Mouse (Mus musculus) midbrain, embryonic 10.5 days (tissue): Measurements from ENCODE around the gene Paqr3. TPM values are rescaled to one million over a fixed set of nuclear protein-coding genes. Genes with fewer than 3 reads are reported as not detected.
A peak's percentile ranks its signal among the peaks of the same experiment; 100 is the strongest.

Source experiments
- DNase-seq: peaks from one replicate; pipeline ENCODE4 v3.0.0-alpha.2; 2017; ENCODE audit warnings: low spot score
- H3K27ac ChIP-seq: fragments of 300-500 bp; sonication (generic); replicated peaks from 2 replicates; pipeline ENCODE4 v1.5.1; 2016; ENCODE audit warnings: mild to moderate bottlenecking
- H3K27me3 ChIP-seq: fragments of 300-500 bp; sonication (generic); 2 replicates; pipeline ENCODE4 v1.6.1; 2016; ENCODE audit warnings: low read depth, mild to moderate bottlenecking; ENCODE audit not compliant: poor library complexity, severe bottlenecking
- H3K36me3 ChIP-seq: fragments of 300-500 bp; sonication (generic); 2 replicates; pipeline ENCODE4 v1.6.1; 2016; ENCODE audit warnings: mild to moderate bottlenecking, moderate library complexity
- H3K4me1 ChIP-seq: fragments of 300-500 bp; sonication (generic); 2 replicates; pipeline ENCODE4 v1.6.1; 2016
- H3K4me3 ChIP-seq: fragments of 300-500 bp; sonication (generic); 2 replicates; pipeline ENCODE4 v1.5.1; 2016; ENCODE audit warnings: mild to moderate bottlenecking, moderate library complexity
- H3K9me3 ChIP-seq: fragments of 300-500 bp; sonication (generic); replicated peaks from 2 replicates; pipeline ENCODE4 v1.6.1; 2016; ENCODE audit warnings: mild to moderate bottlenecking
- WGBS: fragments of 180-500 bp; shearing (Covaris S2); methylation state at CpG from one replicate; pipeline ENCODE4 v1.1.7; 2016; 5-methylcytosine and 5-hydroxymethylcytosine counted together
- polyA plus RNA-seq: library from polyadenylated mRNA; unstranded; fragments of >200 nt; fragmentation: Nextera tagmentation; extraction: Ambion mirVana; gene quantifications from 2 replicates; pipeline ENCODE4 v1.2.1, GENCODE M21; 2016

Paqr3 gene
- polyA plus RNA-seq, result 8.4 and 9.3 TPM in 2 replicates

DNA sequence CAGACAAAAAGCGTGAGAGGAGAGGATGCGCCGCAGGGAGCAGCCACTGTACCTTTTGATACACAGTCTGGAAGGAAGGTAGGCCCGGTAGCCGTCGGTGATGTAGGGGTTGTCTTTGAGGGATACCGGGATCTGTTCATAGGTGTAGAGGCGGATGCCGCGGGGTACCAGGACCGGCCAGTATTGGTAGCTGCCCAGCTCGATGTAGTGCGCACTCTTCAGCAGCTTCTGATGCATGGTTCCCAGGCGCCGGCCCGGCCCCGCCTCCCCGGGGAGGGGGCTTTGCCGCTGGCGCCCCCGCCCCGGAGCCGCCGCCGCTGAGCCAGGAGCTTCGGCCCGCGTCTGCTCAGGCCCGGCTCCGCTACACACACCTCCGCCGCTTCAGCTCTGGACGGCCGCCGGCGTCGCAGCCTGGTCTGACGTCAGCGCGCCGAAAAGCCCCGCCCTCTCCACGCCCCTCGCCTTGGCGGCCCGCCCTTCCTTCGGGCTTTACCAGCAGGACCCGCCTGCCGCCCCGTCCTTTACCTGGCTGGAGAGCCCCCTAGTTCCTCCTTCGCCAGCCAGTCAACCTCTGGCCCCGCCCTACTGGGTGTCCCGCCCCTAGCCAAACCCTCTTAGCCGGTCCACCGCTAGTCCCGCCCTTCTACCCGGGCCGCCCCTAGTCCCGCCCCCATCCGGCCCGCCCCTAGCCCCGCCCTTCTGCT is at the start of gene Paqr3:
Gene Paqr3 (minus strand): TSS at position 390 of the 704 bp plus-strand sequence.
- Histone ChIP-seq H3K4me3 (peak within 1 kb of the TSS; percentile 74), H3K4me1 (peaks cover 13% of the 10 kb centered on the region), H3K36me3 (peaks cover 8% of the 10 kb centered on the region), H3K27me3 (peaks cover 6% of the 10 kb centered on the region; the same call in 1 of the 2 replicates), H3K9me3 (no peaks in the 10 kb centered on the region), H3K27ac (peak within 1 kb of the TSS; percentile 85)
- peak; percentile 95 for DNase-seq
- WGBS, result under 1% methylated on average over 62 of the region's 62 CpGs

DNA sequence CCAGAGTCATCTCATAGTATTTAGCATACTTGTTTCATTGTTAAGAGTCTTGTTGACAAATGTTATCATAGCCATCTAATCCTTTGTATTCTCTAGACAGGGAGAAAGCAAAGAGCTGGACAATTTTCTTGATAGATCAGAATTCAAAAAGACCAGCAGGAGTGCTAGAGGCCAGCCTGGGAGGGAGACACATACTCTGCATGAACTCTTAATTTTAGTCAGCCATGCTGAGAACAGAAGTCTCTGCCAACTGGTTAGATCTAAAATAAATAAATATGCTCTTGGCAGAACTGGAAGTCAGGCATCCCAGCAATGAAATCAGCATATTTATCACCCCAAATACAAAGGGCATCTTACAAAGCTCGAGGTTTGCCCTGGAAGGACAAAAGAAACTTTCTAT is 43.3 kb upstream of the Paqr3 start:
- H3K27ac ChIP-seq, result no peak overlapping the region
- H3K9me3 ChIP-seq, result no peaks in the 10 kb centered on the region
- no peaks in the 10 kb centered on the region for H3K36me3 ChIP-seq
- no peaks in the 10 kb centered on the region for H3K27me3 ChIP-seq
- H3K4me1 ChIP-seq, result peaks cover 3% of the 10 kb centered on the region; the same call in 1 of the 2 replicates
- DNase-seq, result no peak
- H3K4me3 ChIP-seq, result no peak overlapping the region
- 49% methylated on average over 1 of the region's 1 CpGs for WGBS

DNA sequence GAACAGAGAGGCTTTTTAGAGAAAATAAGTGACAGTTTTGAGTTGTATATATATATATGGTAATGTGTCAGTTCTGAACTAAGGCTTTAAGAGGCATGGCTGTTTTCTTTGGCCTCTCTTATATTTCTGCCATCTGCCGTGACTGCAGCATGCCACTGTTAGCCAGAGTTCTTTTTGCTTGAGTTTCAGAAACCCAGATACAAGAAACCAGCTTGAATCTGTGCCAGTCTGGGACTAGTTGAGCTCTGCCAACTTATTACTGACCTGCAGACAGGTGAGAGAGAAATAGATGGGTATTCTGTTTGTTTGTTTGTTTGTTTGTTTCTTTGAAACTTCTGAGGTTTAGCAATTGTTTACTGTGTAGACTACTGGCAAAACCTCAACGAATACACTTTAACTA is 23.9 kb upstream of the Paqr3 start:
- Histone ChIP-seq H3K4me1 (no peaks in the 10 kb centered on the region), H3K27me3 (no peaks in the 10 kb centered on the region), H3K4me3 (no peak overlapping the region), H3K36me3 (no peaks in the 10 kb centered on the region), H3K27ac (no peak overlapping the region), H3K9me3 (no peaks in the 10 kb centered on the region)
- no peak for DNase-seq
- 90% methylated on average over 2 of the region's 2 CpGs for WGBS

DNA sequence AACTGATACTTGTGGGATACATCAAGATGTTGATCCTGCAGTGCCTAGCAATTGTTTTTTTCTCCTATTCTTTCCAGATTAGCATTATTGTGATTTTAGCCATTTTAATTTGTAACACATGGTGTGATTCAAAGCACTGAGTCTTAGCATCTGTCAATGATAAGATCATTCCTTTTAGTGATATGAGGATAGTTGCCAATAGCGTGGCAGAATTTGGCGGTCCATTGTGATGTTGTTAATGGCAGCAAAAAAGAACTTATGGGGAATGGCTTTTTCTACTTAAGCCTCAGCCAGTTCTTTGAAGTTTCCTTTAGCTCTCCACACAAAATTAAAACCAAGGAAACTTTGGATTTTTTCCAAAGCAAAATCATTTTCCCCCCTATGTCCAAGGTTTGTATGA is 18.2 kb upstream of the Paqr3 start:
- no peak for DNase-seq
- H3K4me1 ChIP-seq, result no peaks in the 10 kb centered on the region
- no peaks in the 10 kb centered on the region for H3K36me3 ChIP-seq
- H3K27ac ChIP-seq, result no peak overlapping the region
- no peak overlapping the region for H3K4me3 ChIP-seq
- H3K27me3 ChIP-seq, result peaks cover 16% of the 10 kb centered on the region; the same call in 1 of the 2 replicates
- no peaks in the 10 kb centered on the region for H3K9me3 ChIP-seq
- 94% methylated on average over 2 of the region's 2 CpGs for WGBS

DNA sequence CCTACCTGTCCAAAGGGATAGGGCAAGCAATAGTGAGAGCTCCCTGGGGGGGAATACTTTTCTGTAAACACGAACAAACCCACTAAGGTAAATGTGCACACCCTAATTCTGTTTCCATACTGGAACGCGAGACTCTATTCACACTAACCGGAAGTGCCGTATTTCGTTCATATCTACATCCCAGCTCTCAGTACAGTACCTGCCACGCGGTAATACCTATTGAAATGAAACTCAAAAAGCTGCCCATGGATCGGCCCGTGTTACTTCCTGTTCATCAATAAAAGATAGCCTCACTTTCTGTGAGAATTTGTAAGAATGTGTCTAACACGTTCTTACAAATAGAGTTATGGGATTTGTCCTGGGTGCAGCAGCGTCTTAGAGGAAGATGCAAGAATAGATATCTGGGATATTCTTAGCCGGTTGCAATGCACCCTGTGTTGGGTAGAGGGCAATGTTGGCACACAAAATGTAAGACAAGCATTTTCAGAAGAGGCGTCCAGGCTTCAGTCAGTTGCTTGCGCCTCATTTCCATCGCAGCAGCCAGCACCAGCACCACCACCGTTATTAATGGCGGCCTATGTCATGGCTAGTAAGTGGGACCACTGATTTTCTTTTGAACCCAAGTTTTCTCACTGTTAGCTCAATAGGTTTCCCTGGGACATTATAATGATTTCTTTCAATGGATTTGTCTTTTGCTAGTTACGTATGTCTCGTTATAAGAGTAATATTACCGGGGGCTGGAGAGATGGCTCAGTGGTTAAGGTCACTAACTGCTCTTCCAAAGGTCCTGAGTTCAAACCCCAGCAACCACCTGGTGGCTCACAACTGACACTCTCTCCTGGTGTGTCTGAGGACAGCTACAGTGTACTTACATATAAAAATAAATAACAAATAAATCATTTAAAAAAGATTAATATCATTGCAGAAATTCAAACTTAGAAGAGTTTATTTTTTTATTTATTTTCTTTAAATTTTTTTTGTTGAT is 17.1 kb upstream of the Paqr3 start:
- H3K4me1 ChIP-seq, result no peaks in the 10 kb centered on the region
- WGBS, result 57% methylated on average over 21 of the region's 21 CpGs
- no peak overlapping the region for H3K4me3 ChIP-seq
- peak; percentile 65 for DNase-seq
- peaks cover 16% of the 10 kb centered on the region; the same call in 1 of the 2 replicates for H3K27me3 ChIP-seq
- no peaks in the 10 kb centered on the region for H3K36me3 ChIP-seq
- no peaks in the 10 kb centered on the region for H3K9me3 ChIP-seq
- H3K27ac ChIP-seq, result no peak overlapping the region

DNA sequence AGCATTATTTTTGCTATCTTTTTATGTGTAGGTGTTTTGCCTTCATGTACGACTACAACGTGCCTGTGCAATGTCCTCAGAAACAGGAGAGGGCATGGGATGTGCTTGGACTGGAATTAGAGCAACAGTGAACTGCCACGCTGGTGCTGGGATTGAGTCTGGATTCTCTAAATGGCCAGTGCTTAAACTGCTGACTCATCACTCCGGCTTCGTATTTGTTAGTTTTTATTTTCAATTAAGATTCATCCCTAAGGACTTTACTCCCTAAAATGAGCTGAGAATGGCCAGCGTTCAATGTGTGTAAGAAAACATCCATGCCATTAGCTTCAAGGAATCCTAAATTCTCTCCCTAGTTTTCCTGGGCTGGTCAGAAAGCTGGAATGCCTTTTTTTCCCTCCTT is 15.9 kb upstream of the Paqr3 start:
- no peaks in the 10 kb centered on the region for H3K4me1 ChIP-seq
- no peak overlapping the region for H3K4me3 ChIP-seq
- no peaks in the 10 kb centered on the region for H3K9me3 ChIP-seq
- no peak for DNase-seq
- peaks cover 16% of the 10 kb centered on the region; the same call in 1 of the 2 replicates for H3K27me3 ChIP-seq
- no peaks in the 10 kb centered on the region for H3K36me3 ChIP-seq
- no peak overlapping the region for H3K27ac ChIP-seq
- 85% methylated on average over 6 of the region's 6 CpGs for WGBS

DNA sequence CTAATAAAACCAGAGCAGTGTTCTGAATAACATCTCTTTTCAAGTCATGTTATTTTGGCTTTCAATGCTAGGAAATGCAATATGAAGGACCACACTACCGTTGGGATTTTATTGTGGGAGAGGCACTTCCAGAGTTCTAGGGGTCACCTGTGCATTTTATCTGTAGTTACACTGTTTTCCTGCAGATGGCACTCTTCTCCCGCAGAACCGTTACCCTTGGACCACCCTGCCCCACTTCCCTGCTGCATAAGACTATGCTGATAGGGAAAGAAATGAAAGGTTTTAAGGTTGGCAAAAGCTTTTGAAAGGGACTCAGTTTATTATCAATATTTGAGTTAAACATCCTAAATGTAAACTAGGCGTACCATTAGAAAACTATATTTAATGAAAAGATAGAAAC is 14.6 kb upstream of the Paqr3 start:
- no peaks in the 10 kb centered on the region for H3K9me3 ChIP-seq
- no peak overlapping the region for H3K27ac ChIP-seq
- no peak overlapping the region for H3K4me3 ChIP-seq
- H3K36me3 ChIP-seq, result no peaks in the 10 kb centered on the region
- no peaks in the 10 kb centered on the region for H3K4me1 ChIP-seq
- H3K27me3 ChIP-seq, result peaks cover 16% of the 10 kb centered on the region; the same call in 1 of the 2 replicates
- peak; percentile 46 for DNase-seq
- 19% methylated on average over 4 of the region's 4 CpGs for WGBS

DNA sequence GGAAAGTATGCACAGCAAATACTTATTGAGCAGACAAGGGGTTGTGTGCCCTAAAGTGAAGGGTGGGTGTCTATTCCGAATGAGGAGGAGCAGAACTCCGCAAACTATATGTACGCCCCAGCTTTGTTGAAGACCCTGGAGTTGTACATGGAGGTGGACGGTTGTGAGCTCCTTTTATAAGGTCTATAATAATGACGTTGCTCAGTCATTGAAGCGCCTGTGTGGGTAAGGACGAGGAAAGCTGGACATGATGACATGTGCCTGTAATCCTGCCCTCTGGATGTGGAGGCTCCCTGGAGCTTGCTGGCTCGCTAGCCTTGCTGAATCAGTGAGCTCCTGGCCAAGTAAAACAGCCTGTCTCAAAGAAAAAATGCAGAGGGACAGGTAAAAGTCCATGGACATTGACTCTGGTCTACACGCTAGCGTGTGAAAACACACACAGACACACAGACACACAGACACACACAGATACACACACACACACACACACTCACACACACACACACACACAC is 14.1 kb upstream of the Paqr3 start:
- H3K27ac ChIP-seq, result no peak overlapping the region
- H3K27me3 ChIP-seq, result peaks cover 16% of the 10 kb centered on the region; the same call in 1 of the 2 replicates
- WGBS, result 74% methylated on average over 10 of the region's 10 CpGs
- H3K4me1 ChIP-seq, result no peaks in the 10 kb centered on the region
- no peaks in the 10 kb centered on the region for H3K36me3 ChIP-seq
- no peak for DNase-seq
- H3K9me3 ChIP-seq, result no peaks in the 10 kb centered on the region
- H3K4me3 ChIP-seq, result no peak overlapping the region

DNA sequence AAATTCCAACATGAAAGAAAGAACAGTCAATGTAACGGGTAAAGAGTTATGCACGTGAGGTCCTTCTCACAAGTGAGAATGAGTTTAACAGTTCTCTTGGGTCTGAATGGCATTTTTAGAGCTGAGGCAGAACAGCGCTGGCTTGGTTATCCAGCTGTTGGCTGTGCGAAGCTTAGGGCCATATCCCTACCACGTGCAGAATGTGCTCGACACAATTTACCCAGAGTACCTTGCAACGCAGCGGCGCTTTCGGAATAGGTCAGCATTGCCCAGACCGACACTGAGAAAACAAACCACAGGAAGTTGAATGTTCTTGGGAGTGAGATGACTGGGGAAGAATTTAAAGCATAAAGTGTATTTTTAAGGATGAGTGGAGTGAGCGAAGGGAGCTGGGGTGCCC is 13.6 kb upstream of the Paqr3 start:
- Histone ChIP-seq H3K4me3 (no peak overlapping the region), H3K9me3 (no peaks in the 10 kb centered on the region), H3K27ac (no peak overlapping the region), H3K4me1 (no peaks in the 10 kb centered on the region), H3K36me3 (no peaks in the 10 kb centered on the region), H3K27me3 (peaks cover 16% of the 10 kb centered on the region; the same call in 1 of the 2 replicates)
- WGBS, result 91% methylated on average over 12 of the region's 12 CpGs
- DNase-seq, result no peak

DNA sequence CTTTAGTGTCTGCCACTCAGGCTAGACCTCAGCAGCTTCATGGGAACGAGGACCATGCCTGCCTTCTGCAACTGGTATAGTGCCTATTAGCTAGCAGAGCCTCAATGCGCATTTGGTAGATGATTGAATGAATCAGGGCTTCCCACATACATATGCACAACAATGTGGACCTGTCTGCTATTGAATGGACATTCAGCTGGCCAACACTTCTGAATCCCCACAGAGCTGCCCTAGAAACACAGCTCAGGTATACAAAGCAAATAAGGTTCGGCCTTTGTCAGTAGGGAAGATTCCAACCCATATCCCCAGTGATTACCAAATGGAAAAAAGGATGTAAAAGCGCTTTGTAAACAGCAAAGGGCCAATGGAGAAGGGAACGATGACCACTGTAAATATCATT is 699 bp downstream of the Paqr3 start:
- Histone ChIP-seq H3K27me3 (peaks cover 6% of the 10 kb centered on the region; the same call in 1 of the 2 replicates), H3K4me1 (peaks cover 13% of the 10 kb centered on the region), H3K4me3 (peak overlapping the region; percentile 74), H3K27ac (peak overlapping the region; percentile 85; the same call in 1 of the 2 replicates), H3K9me3 (no peaks in the 10 kb centered on the region), H3K36me3 (peaks cover 13% of the 10 kb centered on the region)
- WGBS, result 21% methylated on average over 5 of the region's 5 CpGs
- no peak for DNase-seq

DNA sequence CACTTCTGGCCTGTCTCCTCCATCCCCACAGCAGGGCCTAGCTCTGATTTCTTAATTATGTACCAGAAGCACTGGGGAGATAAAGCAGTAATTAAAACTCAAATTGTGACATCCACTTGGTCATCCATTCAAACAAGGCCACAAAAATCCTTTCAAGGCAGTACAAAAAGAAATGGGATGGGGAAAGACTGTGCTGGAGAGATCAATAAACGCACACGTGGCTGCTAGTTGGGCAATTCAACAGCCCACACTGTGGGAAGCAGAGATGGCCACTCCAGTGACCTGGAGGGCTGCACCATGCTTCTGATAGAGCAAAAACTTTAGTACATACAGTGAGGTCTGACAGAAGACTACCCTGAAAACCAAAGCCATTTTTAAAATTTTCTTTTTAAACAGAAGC is 1.3 kb downstream of the Paqr3 start:
- Histone ChIP-seq H3K27ac (no peak overlapping the region), H3K27me3 (peaks cover 6% of the 10 kb centered on the region; the same call in 1 of the 2 replicates), H3K36me3 (peaks cover 18% of the 10 kb centered on the region), H3K4me1 (peaks cover 13% of the 10 kb centered on the region), H3K4me3 (peak overlapping the region; percentile 74; the same call in 1 of the 2 replicates), H3K9me3 (no peaks in the 10 kb centered on the region)
- 60% methylated on average over 2 of the region's 2 CpGs for WGBS
- DNase-seq, result no peak

DNA sequence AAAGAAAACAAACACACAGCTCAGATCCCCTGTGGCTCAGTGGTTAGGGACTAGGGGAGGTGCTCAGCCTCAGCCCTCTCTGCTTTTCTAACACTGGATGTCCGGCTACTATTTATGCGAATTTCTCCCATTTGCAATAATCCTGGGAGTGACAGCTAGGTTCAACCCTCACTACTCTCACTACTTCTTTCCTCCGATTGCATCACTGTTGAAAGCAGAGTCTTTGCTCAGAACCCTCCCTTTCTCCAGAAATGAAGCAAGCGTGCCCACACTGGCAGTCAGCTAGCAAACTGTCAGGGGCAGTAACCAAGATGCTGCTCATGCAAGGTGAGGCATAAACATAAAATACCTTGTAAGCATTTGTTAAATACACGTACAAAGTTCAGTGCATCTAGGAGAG is 3.1 kb downstream of the Paqr3 start:
- Histone ChIP-seq H3K9me3 (no peaks in the 10 kb centered on the region), H3K27me3 (peaks cover 6% of the 10 kb centered on the region; the same call in 1 of the 2 replicates), H3K27ac (no peak overlapping the region), H3K36me3 (peaks cover 20% of the 10 kb centered on the region), H3K4me3 (no peak overlapping the region), H3K4me1 (peaks cover 13% of the 10 kb centered on the region)
- no peak for DNase-seq
- WGBS, result 94% methylated on average over 5 of the region's 5 CpGs
